In the genomic region with DNA sequence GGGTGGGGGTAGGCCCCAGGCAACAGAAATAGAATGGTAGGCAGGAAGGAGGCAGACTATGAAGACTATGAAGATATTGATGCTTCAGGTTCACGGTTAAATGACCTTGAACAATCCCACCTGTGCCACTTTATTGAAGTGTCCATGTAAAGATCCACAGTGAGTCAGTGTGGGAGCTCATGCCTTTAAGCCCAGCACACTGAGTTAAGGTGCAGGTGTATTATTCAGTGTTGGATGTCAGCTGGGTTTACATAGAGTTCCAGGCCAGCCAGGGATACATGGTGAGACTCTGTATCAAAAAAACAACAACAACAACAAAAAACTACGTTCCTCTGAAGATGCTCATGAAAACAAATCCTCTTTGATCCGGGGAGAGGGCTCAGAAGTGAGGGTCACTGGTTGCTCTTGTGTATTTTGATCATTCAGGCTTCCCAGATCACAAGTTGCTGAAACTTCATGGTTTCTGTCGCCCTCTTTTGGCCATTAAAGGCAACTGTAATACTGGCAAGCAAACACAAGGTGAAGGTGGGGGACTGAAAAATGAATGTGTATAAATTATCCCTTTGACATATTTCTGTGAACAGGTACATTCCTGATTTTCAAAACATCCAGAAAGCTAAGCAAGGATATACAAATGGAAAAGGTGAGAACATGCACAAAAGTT, we compare ENCODE assay signal across 7 mouse cellular contexts. TPM values are rescaled to one million over a fixed set of nuclear protein-coding genes. Genes with fewer than 3 reads are reported as not detected.
A peak's percentile ranks its signal among the peaks of the same experiment; 100 is the strongest.
DNase-seq lines count a peak whose midpoint lies in the region; ATAC-seq lines count a peak whose summit lies in the region.

No protein-coding gene starts in this region.

- DNase-seq in right cerebral cortex, adult 18-20 months: peak; percentile 22
- no peak for DNase-seq in right cerebral cortex, postnatal 14 days
- DNase-seq in ZHBTc4 (ENCODE audit: low read depth, low spot score): peak; percentile 65
- DNase-seq in embryo, embryonic 10.5 days (ENCODE audit: low spot score): peak; percentile 73
- DNase-seq in kidney, adult 18-20 months: peak; percentile 7
- DNase-seq in thymus, postnatal 14 days: peak; percentile 37

- peak; percentile 81 for ATAC-seq in megakaryocyte, adult 5-6 weeks (ENCODE audit: poor library complexity, severe bottlenecking)

RNA-seq across cellular contexts. Expression of a gene that starts 43.9 kb away (rescaled TPM):
- not detected in 2 replicates for total RNA-seq in megakaryocyte, adult 5-6 weeks (2015)
- not detected in 2 replicates for total RNA-seq in megakaryocyte, adult 5-6 weeks (2017)

RNA-seq across cellular contexts. Expression of a gene that starts 50.0 kb away (rescaled TPM):
- not detected in 2 replicates for total RNA-seq in megakaryocyte, adult 5-6 weeks (2015)
- not detected in 2 replicates for total RNA-seq in megakaryocyte, adult 5-6 weeks (2017)
